Mouse (Mus musculus): Measurements from ENCODE around the gene Eps8l2.

DNA sequence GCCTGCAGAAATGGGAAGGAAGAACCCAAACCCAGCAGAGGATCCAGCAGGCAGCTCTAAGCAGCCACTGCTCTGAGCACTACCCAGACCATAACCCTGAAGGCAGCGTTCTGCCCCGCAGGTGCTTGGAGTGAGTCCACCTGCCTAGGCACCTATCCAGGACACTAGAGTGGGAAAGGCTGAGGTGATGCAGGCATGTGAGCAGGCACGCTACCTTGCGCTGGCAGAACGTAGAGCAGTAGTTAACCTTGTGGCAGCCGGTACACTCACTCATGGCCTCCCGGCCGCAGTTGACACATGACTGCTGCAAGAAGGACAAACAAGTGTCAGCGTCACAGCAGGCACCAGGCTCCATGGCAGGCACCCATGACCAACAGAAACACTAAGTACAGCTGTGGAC lies 37.3 kb upstream of the Eps8l2 start:
- TF ChIP-seq CTCF (IDR thresholded peaks at IDR 0.05; ENCODE audit: control insufficient read depth, insufficient read depth, insufficient read length) (no peak), USF1 (IDR thresholded peaks at IDR 0.05; ENCODE audit: low read depth) (no peak)

All from C2C12 (cell line).